Mouse (Mus musculus) neural tube, embryonic 13.5 days (tissue): Measurements from ENCODE around the gene Ddhd1. TPM values are rescaled to one million over a fixed set of nuclear protein-coding genes. Genes with fewer than 3 reads are reported as not detected.
A peak's percentile ranks its signal among the peaks of the same experiment; 100 is the strongest.

Experiments used
- ATAC-seq: fragments of 200-750 bp; cut with Nextera tagmentation; 2 replicates; pipeline ENCODE4 v1.8.0; 2017; ENCODE audit warnings: low read depth, mild to moderate bottlenecking, moderate TSS enrichment, moderate library complexity
- H3K27ac ChIP-seq: fragments of 300-500 bp; sonication (generic); replicated peaks from 2 replicates; pipeline ENCODE4 v1.5.1; 2015; ENCODE audit warnings: moderate library complexity, mild to moderate bottlenecking, inconsistent platforms
- H3K27me3 ChIP-seq: fragments of 300-500 bp; sonication (generic); 2 replicates; pipeline ENCODE4 v1.6.1; 2015; ENCODE audit warnings: mild to moderate bottlenecking, inconsistent platforms
- H3K36me3 ChIP-seq: fragments of 300-500 bp; sonication (generic); 2 replicates; pipeline ENCODE4 v1.6.1; 2015; ENCODE audit warnings: mild to moderate bottlenecking, inconsistent platforms
- H3K4me1 ChIP-seq: fragments of 300-500 bp; sonication (generic); replicated peaks from 2 replicates; pipeline ENCODE4 v1.6.1; 2015; ENCODE audit warnings: inconsistent platforms
- H3K4me2 ChIP-seq: fragments of 300-500 bp; sonication (generic); 2 replicates; pipeline ENCODE4 v1.6.1; 2015; ENCODE audit warnings: inconsistent platforms, mild to moderate bottlenecking, moderate library complexity
- H3K4me3 ChIP-seq: fragments of 300-500 bp; sonication (generic); 2 replicates; pipeline ENCODE4 v1.5.1; 2015; ENCODE audit warnings: mild to moderate bottlenecking, inconsistent platforms
- H3K9ac ChIP-seq: fragments of 300-500 bp; sonication (generic); 2 replicates; pipeline ENCODE4 v1.6.1; 2015; ENCODE audit warnings: moderate library complexity, mild to moderate bottlenecking, inconsistent platforms
- H3K9me3 ChIP-seq: fragments of 300-500 bp; sonication (generic); 2 replicates; pipeline ENCODE4 v1.6.1; 2016; ENCODE audit warnings: inconsistent platforms
- WGBS: fragments of 180-500 bp; shearing (Covaris S2); methylation state at CpG from one replicate; pipeline ENCODE4 v1.1.7; 2015; 5-methylcytosine and 5-hydroxymethylcytosine counted together
- polyA plus RNA-seq: library from polyadenylated mRNA; unstranded; fragments of >200 nt; fragmentation: Nextera tagmentation; extraction: Ambion mirVana; gene quantifications from 2 replicates; pipeline ENCODE4 v1.2.1, GENCODE M21; 2015

The Ddhd1 gene
- polyA plus RNA-seq, 1 experiment from 2014 or later, result 17.8 TPM

GRCm38 (mm10) chr14:45561681-45562080, 96.3 kb downstream of the Ddhd1 start:
- 87% methylated on average over 6 of the region's 6 CpGs for WGBS
- Histone ChIP-seq H3K9ac (no peak overlapping the region), H3K9me3 (no peaks in the 10 kb centered on the region), H3K27me3 (no peaks in the 10 kb centered on the region), H3K36me3 (no peaks in the 10 kb centered on the region), H3K27ac (no peak overlapping the region), H3K4me1 (peaks cover 12% of the 10 kb centered on the region), H3K4me2 (no peak overlapping the region), H3K4me3 (no peak overlapping the region)
- no peak for ATAC-seq

DNA sequence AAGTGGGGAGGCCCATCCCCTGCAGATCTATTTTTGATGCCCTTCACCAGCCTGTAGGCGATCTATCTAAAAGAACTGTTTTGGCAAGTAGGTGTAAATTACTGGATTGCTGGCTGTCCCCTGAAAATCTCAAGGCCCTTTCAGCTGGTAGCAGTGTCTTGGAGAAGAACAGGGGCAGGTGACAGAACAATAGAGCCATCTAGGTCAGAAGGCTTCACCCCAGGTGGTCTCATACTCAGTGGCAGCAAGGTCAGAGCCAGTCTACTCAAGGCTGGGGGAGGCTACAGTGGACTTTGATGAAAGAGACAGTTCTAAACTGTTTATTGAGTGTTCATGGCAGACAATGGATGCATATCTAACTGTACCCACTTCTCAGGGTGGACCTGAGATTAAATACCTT, 98.9 kb downstream of the Ddhd1 start:
- ATAC-seq, result no peak
- 68% methylated on average over 1 of the region's 1 CpGs for WGBS
- Histone ChIP-seq H3K9ac (no peak overlapping the region), H3K4me3 (no peak overlapping the region), H3K4me1 (no peaks in the 10 kb centered on the region; the same call in 1 of the 2 replicates), H3K27me3 (no peaks in the 10 kb centered on the region), H3K36me3 (no peaks in the 10 kb centered on the region), H3K27ac (no peak overlapping the region), H3K4me2 (no peak overlapping the region), H3K9me3 (no peaks in the 10 kb centered on the region)

GRCm38 (mm10) chr14:45554336-45554735, 103.6 kb downstream of the Ddhd1 start:
- 93% methylated on average over 6 of the region's 6 CpGs for WGBS
- no peak overlapping the region for H3K4me2 ChIP-seq

DNA sequence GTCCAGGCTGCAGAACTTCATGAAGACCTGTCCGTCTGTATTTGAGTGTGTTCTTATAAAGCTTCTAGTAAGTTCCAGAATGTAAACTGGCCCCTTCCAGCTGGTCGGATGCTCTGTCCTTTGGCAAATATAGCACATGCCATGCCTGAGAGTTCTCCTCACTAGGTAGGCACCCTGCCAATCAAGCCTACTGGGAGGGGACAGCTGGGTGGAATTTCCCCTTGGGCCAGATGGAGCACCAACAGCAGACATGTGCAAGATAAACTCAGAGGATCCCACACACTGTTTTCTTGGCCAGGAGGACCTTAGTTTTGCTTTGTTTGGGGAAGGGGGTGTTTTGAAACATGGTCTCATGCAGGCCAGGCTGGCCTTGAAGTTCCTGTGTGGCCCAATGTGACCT, 104.1 kb downstream of the Ddhd1 start:
- H3K4me1 ChIP-seq, result no peaks in the 10 kb centered on the region; the same call in 1 of the 2 replicates
- H3K36me3 ChIP-seq, result no peaks in the 10 kb centered on the region
- 77% methylated on average over 2 of the region's 2 CpGs for WGBS
- H3K9me3 ChIP-seq, result no peaks in the 10 kb centered on the region
- H3K27ac ChIP-seq, result no peak overlapping the region
- no peaks in the 10 kb centered on the region for H3K27me3 ChIP-seq
- ATAC-seq, result no peak
- H3K9ac ChIP-seq, result no peak overlapping the region
- H3K4me3 ChIP-seq, result no peak overlapping the region
- H3K4me2 ChIP-seq, result no peak overlapping the region

More at GRCm38 (mm10) chr14:45554336-45554735, 103.6 kb downstream of the Ddhd1 start:
- no peak for ATAC-seq
- no peaks in the 10 kb centered on the region for H3K36me3 ChIP-seq
- no peaks in the 10 kb centered on the region for H3K27me3 ChIP-seq
- no peaks in the 10 kb centered on the region; the same call in 1 of the 2 replicates for H3K4me1 ChIP-seq
- H3K9me3 ChIP-seq, result no peaks in the 10 kb centered on the region
- H3K4me3 ChIP-seq, result no peak overlapping the region
- H3K27ac ChIP-seq, result no peak overlapping the region
- H3K9ac ChIP-seq, result no peak overlapping the region

GRCm38 (mm10) chr14:45552431-45552830, 105.5 kb downstream of the Ddhd1 start:
- H3K27me3 ChIP-seq, result no peaks in the 10 kb centered on the region
- no peak for ATAC-seq
- no peaks in the 10 kb centered on the region for H3K36me3 ChIP-seq
- WGBS, result 81% methylated on average over 4 of the region's 4 CpGs
- H3K4me2 ChIP-seq, result no peak overlapping the region
- no peaks in the 10 kb centered on the region; the same call in 1 of the 2 replicates for H3K4me1 ChIP-seq
- H3K9me3 ChIP-seq, result no peaks in the 10 kb centered on the region
- H3K27ac ChIP-seq, result no peak overlapping the region
- no peak overlapping the region for H3K4me3 ChIP-seq
- H3K9ac ChIP-seq, result no peak overlapping the region

DNA sequence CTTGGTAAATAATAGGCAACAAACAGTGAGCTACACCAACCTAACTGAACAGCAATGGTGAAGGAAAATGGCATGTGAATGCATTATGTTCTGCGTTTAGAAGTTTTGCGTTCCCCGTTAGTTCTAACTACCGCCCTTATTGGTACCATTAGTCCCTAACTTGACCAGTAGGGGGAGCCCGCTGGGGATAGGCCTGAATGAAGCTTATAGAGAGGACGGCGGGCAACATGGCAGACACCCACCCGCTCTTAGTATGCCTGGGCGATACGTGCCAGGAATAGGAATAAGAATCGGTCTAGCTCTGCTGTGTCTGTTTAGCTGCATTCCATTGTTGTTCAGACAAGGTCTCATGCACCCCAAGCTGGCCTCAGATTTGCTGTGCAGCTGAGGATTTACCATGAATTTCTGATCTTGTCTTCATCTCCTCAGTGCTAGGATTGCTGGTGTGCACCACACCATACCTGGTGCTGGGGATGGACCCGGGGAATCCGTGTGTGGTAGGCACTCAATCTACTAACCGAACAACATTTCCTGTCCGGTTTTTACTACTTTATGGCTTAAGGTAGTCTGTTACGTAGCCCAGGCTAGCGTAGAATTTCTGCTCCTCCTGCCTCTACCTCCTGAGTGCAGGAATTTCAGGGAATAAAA, 106.7 kb downstream of the Ddhd1 start:
- WGBS, result 53% methylated on average over 17 of the region's 17 CpGs
- Histone ChIP-seq H3K4me3 (no peak overlapping the region), H3K4me2 (peak overlapping the region; percentile 7; the same call in 1 of the 2 replicates), H3K27me3 (no peaks in the 10 kb centered on the region), H3K36me3 (no peaks in the 10 kb centered on the region), H3K4me1 (no peaks in the 10 kb centered on the region; the same call in 1 of the 2 replicates), H3K9ac (no peak overlapping the region), H3K9me3 (no peaks in the 10 kb centered on the region), H3K27ac (no peak overlapping the region)
- peak; percentile 73 for ATAC-seq

DNA sequence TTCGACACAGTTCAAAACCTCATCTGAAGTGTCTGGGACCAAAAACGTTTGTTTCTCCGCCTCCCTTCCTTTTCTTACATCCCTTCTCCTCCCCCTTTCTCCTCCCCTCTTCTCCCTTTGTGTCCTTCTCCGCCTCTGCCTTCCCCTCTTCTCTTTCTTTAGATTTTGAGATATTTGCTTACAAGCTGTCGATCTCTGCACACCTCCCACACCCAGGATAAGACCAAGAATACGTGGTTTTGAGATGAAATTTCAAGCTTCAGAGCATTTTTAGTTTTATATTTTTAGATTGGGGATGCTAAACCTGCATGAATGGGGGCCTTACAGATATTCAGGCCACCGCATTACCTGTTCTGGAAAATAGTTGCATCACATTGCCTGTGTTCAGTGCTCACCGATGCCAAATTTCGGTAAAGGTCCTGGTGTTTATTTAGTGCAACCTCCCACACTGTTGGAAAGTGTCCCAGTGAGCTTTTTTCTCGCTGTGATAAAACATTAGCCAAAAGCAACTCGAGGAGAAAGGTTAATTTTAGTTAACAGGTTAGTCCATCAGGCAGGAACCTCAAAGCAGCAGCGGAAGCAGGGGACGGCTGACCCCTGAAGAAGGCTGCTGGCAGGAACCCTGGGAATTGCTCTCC, 107.8 kb downstream of the Ddhd1 start:
- Histone ChIP-seq H3K9me3 (no peaks in the 10 kb centered on the region), H3K27me3 (no peaks in the 10 kb centered on the region), H3K9ac (no peak overlapping the region), H3K4me2 (no peak overlapping the region), H3K4me1 (no peaks in the 10 kb centered on the region; the same call in 1 of the 2 replicates), H3K4me3 (no peak overlapping the region), H3K27ac (no peak overlapping the region), H3K36me3 (no peaks in the 10 kb centered on the region)
- 79% methylated on average over 13 of the region's 13 CpGs for WGBS
- no peak for ATAC-seq

DNA sequence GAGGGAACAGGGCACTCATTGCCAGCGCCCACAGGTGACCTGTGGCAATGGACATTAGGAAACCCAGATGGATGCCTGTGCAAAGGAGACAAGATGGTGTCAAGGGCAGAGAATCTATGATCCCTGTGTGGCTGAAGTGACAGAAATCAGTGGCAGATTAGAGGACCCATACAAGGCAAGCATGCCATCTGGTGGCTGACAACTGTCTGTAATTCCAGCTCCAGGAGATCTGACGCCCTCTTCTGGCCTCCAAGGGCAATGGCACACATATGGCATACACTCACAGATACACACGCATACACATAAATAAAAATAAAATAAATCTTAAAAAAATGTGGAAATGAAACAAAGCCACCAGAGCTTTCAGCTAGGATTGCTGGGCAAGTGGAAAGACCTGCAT, 109.8 kb downstream of the Ddhd1 start:
- Histone ChIP-seq H3K9ac (no peak overlapping the region), H3K36me3 (no peaks in the 10 kb centered on the region), H3K4me2 (no peak overlapping the region), H3K9me3 (no peaks in the 10 kb centered on the region), H3K4me3 (no peak overlapping the region), H3K4me1 (no peaks in the 10 kb centered on the region), H3K27me3 (no peaks in the 10 kb centered on the region), H3K27ac (no peak overlapping the region)
- WGBS, result 79% methylated on average over 3 of the region's 3 CpGs
- no peak for ATAC-seq

DNA sequence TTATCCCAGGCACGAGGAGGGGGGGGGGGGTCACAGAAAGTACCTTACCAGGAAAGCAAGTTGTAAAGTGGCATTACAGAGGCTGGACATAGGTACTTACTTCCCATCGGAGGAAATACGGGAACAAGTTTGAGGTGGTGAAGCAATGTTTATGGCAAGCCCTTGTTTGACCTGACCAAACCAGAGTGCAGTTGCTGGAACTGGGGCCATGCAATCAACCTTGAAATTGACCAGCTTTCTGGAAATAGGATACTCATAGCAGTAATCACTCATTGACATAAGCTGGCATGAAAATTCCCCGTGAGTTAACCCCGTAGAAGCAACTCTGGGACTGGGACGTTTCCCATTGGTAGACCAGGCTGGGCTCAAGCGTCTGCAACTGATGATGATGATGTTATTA, 113.0 kb downstream of the Ddhd1 start:
- Histone ChIP-seq H3K36me3 (no peaks in the 10 kb centered on the region), H3K27me3 (no peaks in the 10 kb centered on the region), H3K4me1 (0 out of 2 replicates have a peak, but pooled peaks cover 3% of the 10 kb centered on the region), H3K9me3 (no peaks in the 10 kb centered on the region), H3K4me3 (no peak overlapping the region), H3K27ac (no peak overlapping the region), H3K9ac (no peak overlapping the region), H3K4me2 (no peak overlapping the region)
- 88% methylated on average over 7 of the region's 7 CpGs for WGBS
- no peak for ATAC-seq

GRCm38 (mm10) chr14:45544026-45544425, 113.9 kb downstream of the Ddhd1 start:
- Histone ChIP-seq H3K27me3 (no peaks in the 10 kb centered on the region), H3K4me2 (no peak overlapping the region), H3K9ac (no peak overlapping the region), H3K36me3 (no peaks in the 10 kb centered on the region), H3K27ac (no peak overlapping the region), H3K9me3 (no peaks in the 10 kb centered on the region), H3K4me3 (no peak overlapping the region), H3K4me1 (0 out of 2 replicates have a peak, but pooled peaks cover 4% of the 10 kb centered on the region)
- no peak for ATAC-seq
- 70% methylated on average over 5 of the region's 6 CpGs for WGBS

DNA sequence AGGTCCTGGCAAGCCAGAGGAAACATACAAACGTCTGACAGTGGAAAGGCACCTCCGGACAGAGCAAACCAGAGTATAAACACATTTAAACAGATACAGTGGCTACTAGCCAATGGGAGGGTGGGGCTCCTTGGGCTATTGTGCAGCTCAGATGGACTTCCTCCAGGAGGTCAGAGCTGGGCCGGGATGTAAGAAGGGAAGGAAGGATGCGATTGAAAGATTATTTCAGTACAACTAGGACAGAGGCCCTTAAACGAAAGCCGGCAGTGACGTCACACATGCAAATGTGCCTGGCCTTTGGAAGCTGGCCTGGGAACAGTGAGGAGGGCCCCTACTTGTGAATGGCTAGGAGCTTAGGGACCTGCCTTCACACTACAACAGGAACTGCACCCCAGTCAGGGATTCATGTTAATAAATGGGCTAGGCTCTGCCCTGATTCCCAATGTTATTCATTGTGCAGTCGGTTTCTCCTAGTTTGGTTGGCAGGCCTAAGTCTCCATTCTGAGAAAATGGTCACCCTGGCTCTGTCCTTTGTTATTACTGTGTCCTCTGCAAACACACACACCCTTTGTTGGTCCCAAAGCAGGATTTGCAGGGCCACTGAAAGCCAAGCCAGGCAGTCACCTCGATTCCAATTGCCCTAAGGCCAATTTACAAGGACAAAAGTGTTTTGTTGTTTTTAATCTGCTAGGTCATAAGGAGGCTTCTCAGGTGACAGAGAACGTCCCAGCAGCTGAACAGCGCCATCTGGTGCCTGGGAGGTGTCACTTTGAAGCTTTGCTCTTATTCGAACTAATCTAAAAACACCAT, 118.1 kb downstream of the Ddhd1 start:
- no peaks in the 10 kb centered on the region for H3K9me3 ChIP-seq

More for the DNA sequence above, 118.1 kb downstream of the Ddhd1 start:
- Histone ChIP-seq H3K27me3 (no peaks in the 10 kb centered on the region), H3K4me3 (no peak overlapping the region), H3K4me2 (no peak overlapping the region), H3K4me1 (0 out of 2 replicates have a peak, but pooled peaks cover 4% of the 10 kb centered on the region), H3K9ac (no peak overlapping the region), H3K27ac (peak overlapping the region; percentile 54), H3K36me3 (no peaks in the 10 kb centered on the region)
- peak; percentile 73; the same call in 1 of the 2 replicates for ATAC-seq
- WGBS, result 38% methylated on average over 12 of the region's 12 CpGs
